Mouse (Mus musculus): ENCODE measurements around the gene Cnmd. TPM values are rescaled to one million over a fixed set of nuclear protein-coding genes. Genes with fewer than 3 reads are reported as not detected.
A peak's percentile ranks its signal among the peaks of the same experiment; 100 is the strongest.

The Cnmd gene
- total and polyA plus RNA-seq, 3 experiments, result not detected

GRCm38 (mm10) chr14:79671008-79671407, 9.0 kb upstream of the Cnmd start:
- TF ChIP-seq ZNF384 (IDR thresholded peaks at IDR 0.05; ENCODE audit: low read depth, low read length), result peak; percentile 57
- no peak for TF ChIP-seq NRF1 (IDR thresholded peaks at IDR 0.05; ENCODE audit: insufficient read depth, low read depth, low read length, poor library complexity, severe bottlenecking)
- TF ChIP-seq CHD1 (IDR thresholded peaks at IDR 0.05; ENCODE audit: low read depth, low read length), result no peak
- no peak for TF ChIP-seq USF2 (IDR thresholded peaks at IDR 0.05; ENCODE audit: borderline replicate concordance in 1 of 2, insufficient read depth in 1 of 2, low read depth in 1 of 2, low read length in 2 of 2)
- H3K4me1 ChIP-seq (ENCODE audit: control insufficient read depth in 1 of 2, insufficient read depth in 2 of 2, low read length in 2 of 2), result no peaks in the 10 kb centered on the region
- DNase-seq (ENCODE audit: low read depth, low spot score), result no peak
- no peaks in the 10 kb centered on the region for H3K79me2 ChIP-seq (ENCODE audit: control insufficient read depth, insufficient read depth, low read length, poor library complexity)
- no peak overlapping the region for H3K9ac ChIP-seq (ENCODE audit: control insufficient read depth, low read depth, low read length, poor library complexity, severe bottlenecking)
- H3K4me3 ChIP-seq (ENCODE audit: control insufficient read depth in 1 of 2, insufficient read depth in 1 of 2, low read depth in 2 of 2, low read length in 2 of 2), result no peak overlapping the region
- H3K9me3 ChIP-seq (replicated peaks; ENCODE audit: insufficient read depth, low read length), result no peaks in the 10 kb centered on the region
- H3K27me3 ChIP-seq (ENCODE audit: control insufficient read depth in 1 of 2, insufficient read depth in 2 of 2, low read length in 2 of 2), result peaks cover 0 to 1% of the 10 kb centered on the region in 2 experiments; a peak in 1 of 4 replicates
- H3K27ac ChIP-seq (ENCODE audit: control insufficient read depth, low read depth, low read length), result no peak overlapping the region
- no peaks in the 10 kb centered on the region for H3K36me3 ChIP-seq (ENCODE audit: control insufficient read depth in 1 of 2, insufficient read depth in 2 of 2, low read length in 2 of 2)

- H3K27ac ChIP-seq (ENCODE audit: control insufficient read depth, low read depth, low read length), result no peak overlapping the region
- no peaks in the 10 kb centered on the region for H3K9me3 ChIP-seq (replicated peaks; ENCODE audit: insufficient read depth, low read length)
- no peak overlapping the region for H3K9ac ChIP-seq (ENCODE audit: control insufficient read depth, low read depth, low read length, poor library complexity, severe bottlenecking)
- H3K79me2 ChIP-seq (ENCODE audit: control insufficient read depth, insufficient read depth, low read length, poor library complexity), result no peaks in the 10 kb centered on the region
- DNase-seq (ENCODE audit: low read depth, low spot score), result peak; percentile 41
- TF ChIP-seq SMC3 (IDR thresholded peaks at IDR 0.05; ENCODE audit: low read depth, low read length) (peak; percentile 62), USF2 (IDR thresholded peaks at IDR 0.05; ENCODE audit: borderline replicate concordance in 1 of 2, insufficient read depth in 1 of 2, low read depth in 1 of 2, low read length in 2 of 2) (peak in 1 of 2 experiments; percentile 47; a peak in 1 of 4 replicates), BHLHE40 (IDR thresholded peaks at IDR 0.05; ENCODE audit: borderline replicate concordance, low read depth, low read length) (peak; percentile 24; the same call in 1 of the 2 replicates), CTCF (IDR thresholded peaks at IDR 0.05 in 2 of 3, conservative IDR thresholded peaks at IDR 0.05 in 1 of 3; ENCODE audit: control insufficient read depth in 1 of 3, insufficient read depth in 1 of 3, low read depth in 2 of 3, low read length in 3 of 3, poor library complexity in 1 of 3, severe bottlenecking in 1 of 3) (peak; percentile 39 to 81 (median 72); a peak in 5 of 6 replicates), MAX (IDR thresholded peaks at IDR 0.05; ENCODE audit: low read length) (peak; percentile 27; the same call in 1 of the 2 replicates), ETS1 (IDR thresholded peaks at IDR 0.05; ENCODE audit: low read depth, low read length) (no peak), POLR2AphosphoS2 (IDR thresholded peaks at IDR 0.05; ENCODE audit: low read length) (no peak), USF1 (IDR thresholded peaks at IDR 0.05; ENCODE audit: low read depth, low read length) (peak; percentile 84), RAD21 (IDR thresholded peaks at IDR 0.05; ENCODE audit: low read depth, low read length) (peak; percentile 77), ZNF384 (IDR thresholded peaks at IDR 0.05; ENCODE audit: low read depth, low read length) (no peak), CHD1 (IDR thresholded peaks at IDR 0.05; ENCODE audit: low read depth, low read length) (no peak), ZC3H11A (IDR thresholded peaks at IDR 0.05; ENCODE audit: low read depth, low read length) (peak; percentile 62)
- H3K27me3 ChIP-seq (ENCODE audit: control insufficient read depth in 1 of 2, insufficient read depth in 2 of 2, low read length in 2 of 2), result no peaks in the 10 kb centered on the region
- no peaks in the 10 kb centered on the region for H3K4me1 ChIP-seq (ENCODE audit: control insufficient read depth in 1 of 2, insufficient read depth in 2 of 2, low read length in 2 of 2)
- no peaks in the 10 kb centered on the region for H3K36me3 ChIP-seq (ENCODE audit: control insufficient read depth in 1 of 2, insufficient read depth in 2 of 2, low read length in 2 of 2)
- H3K4me3 ChIP-seq (ENCODE audit: control insufficient read depth in 1 of 2, insufficient read depth in 1 of 2, low read depth in 2 of 2, low read length in 2 of 2), result 0 out of 4 replicates have a peak overlapping the region, but pooled peaks of 1 of the 2 experiments have one; percentile 22
Measured at GRCm38 (mm10) chr14:79661005-79661917, 709 bp downstream of the Cnmd start.
